Mouse (Mus musculus) liver (tissue): ENCODE measurements around the gene Spata5.
A peak's percentile ranks its signal among the peaks of the same experiment; 100 is the strongest.

ENCODE experiments used
- DNase-seq: peaks from one replicate; pipeline ENCODE4 v3.0.0-alpha.2; 2020; ENCODE audit warnings: mixed read lengths

The Spata5 gene

GRCm38 (mm10) chr3:37419458-37419991, at the start of gene Spata5:
TSS of gene Spata5 (plus strand) at chr3:37419896.
- peak; percentile 100 for DNase-seq

- no peak for DNase-seq
Observed at GRCm38 (mm10) chr3:37370407-37370806, 49.3 kb upstream of the Spata5 start.

- DNase-seq = no peak
Observed at GRCm38 (mm10) chr3:37373712-37374111, 46.0 kb upstream of the Spata5 start.

GRCm38 (mm10) chr3:37377926-37378325, 41.8 kb upstream of the Spata5 start:
- DNase-seq = no peak

GRCm38 (mm10) chr3:37378412-37378811, 41.3 kb upstream of the Spata5 start:
- DNase-seq = no peak

- peak; percentile 23 for DNase-seq
Observed at GRCm38 (mm10) chr3:37379201-37379600, 40.5 kb upstream of the Spata5 start.

GRCm38 (mm10) chr3:37379930-37380881, 39.5 kb upstream of the Spata5 start:
- no peak for DNase-seq

GRCm38 (mm10) chr3:37381457-37381856, 38.2 kb upstream of the Spata5 start:
- no peak for DNase-seq

GRCm38 (mm10) chr3:37383096-37383765, 36.5 kb upstream of the Spata5 start:
- DNase-seq = no peak

GRCm38 (mm10) chr3:37387310-37387709, 32.4 kb upstream of the Spata5 start:
- no peak for DNase-seq

- no peak for DNase-seq
Observed at GRCm38 (mm10) chr3:37396930-37397608, 22.6 kb upstream of the Spata5 start.

GRCm38 (mm10) chr3:37397646-37398045, 22.1 kb upstream of the Spata5 start:
- no peak for DNase-seq

- no peak for DNase-seq
Observed at GRCm38 (mm10) chr3:37398661-37399395, 20.9 kb upstream of the Spata5 start.

- no peak for DNase-seq
Observed at GRCm38 (mm10) chr3:37401729-37402610, 17.7 kb upstream of the Spata5 start.

- DNase-seq = no peak
Observed at GRCm38 (mm10) chr3:37407598-37407997, 12.1 kb upstream of the Spata5 start.

GRCm38 (mm10) chr3:37413446-37413845, 6.2 kb upstream of the Spata5 start:
- DNase-seq = no peak

- DNase-seq = peak; percentile 74
Observed at GRCm38 (mm10) chr3:37414413-37414960, 5.2 kb upstream of the Spata5 start.

GRCm38 (mm10) chr3:37418341-37418740, 1.4 kb upstream of the Spata5 start:
- DNase-seq = no peak

- peak; percentile 75 for DNase-seq
Observed at GRCm38 (mm10) chr3:37418961-37419457, 687 bp upstream of the Spata5 start.

- DNase-seq = peak; percentile 90
Observed at GRCm38 (mm10) chr3:37420072-37420471, 376 bp downstream of the Spata5 start, which contains the start of gene Nudt6. TSS of gene Nudt6 (minus strand) at chr3:37420211.

GRCm38 (mm10) chr3:37420641-37421040, 945 bp downstream of the Spata5 start:
- peak; percentile 39 for DNase-seq
